Mouse (Mus musculus) kidney, adult 18-20 months (tissue): ENCODE results near the gene Bbx.

Experiments
- DNase-seq: peaks from one replicate; pipeline ENCODE4 v3.0.0; 2021

The Bbx gene

DNA sequence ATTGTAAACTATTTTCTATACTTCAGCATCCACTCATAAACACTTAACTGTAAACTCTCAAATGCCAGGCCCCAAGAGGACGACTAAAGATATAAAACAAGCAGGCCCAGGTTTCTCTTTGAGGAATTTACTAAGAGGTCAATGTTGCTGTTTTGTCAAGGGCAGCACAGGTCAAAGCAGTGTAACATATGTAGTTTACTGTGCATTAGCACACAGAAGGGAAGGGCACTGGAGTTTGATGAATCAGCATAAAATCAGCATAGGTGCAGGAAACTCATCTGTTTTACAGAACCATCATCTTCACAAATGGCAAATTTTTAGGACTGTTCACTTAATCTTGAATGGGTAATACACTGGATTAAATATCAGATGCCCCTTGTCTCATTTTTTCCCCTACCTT lies 205.9 kb downstream of the Bbx start:
- no peak for DNase-seq

- DNase-seq: no peak
These were observed 207.2 kb downstream of the Bbx start for GRCm38 (mm10) chr16:50224946-50225345.

GRCm38 (mm10) chr16:50220734-50221501 lies 211.3 kb downstream of the Bbx start:
- no peak for DNase-seq

DNA sequence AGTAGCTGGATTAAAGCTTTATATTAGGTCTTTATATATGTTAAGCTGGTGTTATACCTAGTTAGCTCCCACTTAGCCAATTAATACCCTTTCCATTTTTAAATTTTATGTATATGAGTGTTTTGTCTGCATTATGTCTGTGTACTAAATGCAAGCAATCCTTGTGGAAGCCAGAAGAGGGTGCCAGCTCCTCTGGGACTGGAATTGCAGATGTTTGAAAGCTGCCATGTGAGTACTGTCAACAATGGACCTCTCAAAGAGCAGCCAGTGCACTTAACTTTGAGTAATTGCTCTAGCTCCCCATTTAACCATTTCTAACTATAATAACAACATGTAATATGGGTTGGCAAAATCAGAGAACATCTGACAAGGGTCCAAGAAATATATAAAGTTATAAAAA lies 215.1 kb downstream of the Bbx start:
- no peak for DNase-seq

- no peak for DNase-seq
These were observed 220.5 kb downstream of the Bbx start for GRCm38 (mm10) chr16:50211727-50212126.

DNA sequence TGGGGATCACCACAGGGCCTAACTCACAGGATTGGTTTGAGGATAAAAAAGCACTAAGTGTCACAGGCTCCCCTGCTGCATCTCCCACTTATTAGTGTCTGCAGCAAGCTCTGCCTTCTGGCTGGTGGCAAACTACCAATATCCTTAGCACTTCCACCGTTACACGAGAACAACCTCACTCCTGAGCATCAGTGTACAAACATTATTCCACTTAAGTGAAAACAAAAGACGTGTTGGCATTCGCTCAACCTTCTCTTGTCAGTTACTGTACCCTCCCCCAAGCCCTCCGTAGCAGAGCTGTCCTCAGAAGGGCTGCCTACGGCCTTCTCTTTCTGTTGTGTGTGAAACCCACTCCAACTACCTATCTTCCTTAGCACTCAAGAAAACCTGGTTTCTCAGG lies 221.0 kb downstream of the Bbx start:
- no peak for DNase-seq

GRCm38 (mm10) chr16:50210742-50211141 lies 221.4 kb downstream of the Bbx start:
- no peak for DNase-seq

DNA sequence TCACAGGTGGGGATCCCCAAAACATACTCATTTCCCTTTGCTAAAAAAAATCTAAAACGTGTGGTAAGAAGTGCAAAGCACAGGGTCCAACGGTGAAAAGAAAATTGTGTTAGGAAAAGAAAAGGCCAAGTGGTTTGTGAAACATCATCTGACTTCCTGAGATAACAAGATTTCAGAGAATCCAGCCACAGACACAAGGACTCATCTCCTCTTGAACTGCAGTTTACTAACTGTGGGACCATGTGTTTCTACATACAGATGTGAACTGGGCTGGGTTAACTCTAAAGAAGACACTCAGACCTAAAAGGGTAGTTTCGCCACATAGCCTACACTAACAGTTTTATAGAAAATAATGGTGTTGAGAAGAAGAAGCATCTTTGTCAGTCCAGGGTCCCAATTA lies 227.2 kb downstream of the Bbx start:
- no peak for DNase-seq

DNA sequence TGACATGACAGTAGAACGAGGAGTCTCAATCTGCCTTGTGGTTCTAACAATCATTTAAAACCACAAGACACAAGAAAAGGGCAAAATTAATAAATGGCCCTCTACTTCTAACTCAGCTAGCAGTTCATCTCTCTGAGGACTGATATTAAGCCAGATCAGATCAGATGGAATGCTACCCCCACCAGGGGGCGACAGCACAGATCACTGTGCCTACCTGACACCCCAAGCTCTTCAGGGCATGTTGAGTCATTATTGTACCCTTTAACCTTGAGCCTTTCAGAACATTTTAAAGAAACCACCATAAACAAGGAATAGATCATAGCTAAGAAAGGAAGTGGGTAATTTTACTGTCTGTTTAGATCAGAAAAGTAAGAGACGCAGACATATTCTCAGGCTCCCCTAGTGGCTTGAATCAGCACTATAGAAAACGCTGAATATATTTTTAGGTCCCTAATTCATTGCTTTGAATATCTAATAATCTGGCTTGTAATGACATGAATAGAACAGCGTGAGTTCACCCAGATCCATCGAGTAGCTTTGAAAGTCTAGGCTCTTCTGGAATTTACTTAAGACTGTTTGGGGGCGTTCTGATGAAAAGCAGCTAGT lies 230.5 kb downstream of the Bbx start:
- peak; percentile 53 for DNase-seq

DNA sequence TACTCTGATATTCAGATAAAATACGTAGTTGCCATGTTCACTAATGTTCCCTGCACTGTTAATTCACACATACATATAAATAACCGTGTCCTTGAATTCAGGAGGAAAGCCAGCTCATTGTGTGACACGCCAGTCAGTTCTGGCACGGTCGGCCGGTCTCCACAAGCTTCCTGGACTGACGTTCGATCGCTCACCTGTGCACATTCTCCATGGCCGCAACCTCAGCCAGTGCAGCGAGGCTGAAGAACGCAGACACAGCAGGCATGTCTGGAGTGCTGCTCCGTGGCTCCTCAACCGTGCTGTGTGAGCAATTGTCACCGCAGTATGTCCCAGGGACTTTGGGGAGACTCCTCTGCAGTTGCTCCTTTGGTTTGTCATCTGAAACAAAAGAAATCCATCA lies 232.0 kb downstream of the Bbx start:
- DNase-seq: no peak

- DNase-seq: no peak
These were observed 236.1 kb downstream of the Bbx start for GRCm38 (mm10) chr16:50196118-50196517.

DNA sequence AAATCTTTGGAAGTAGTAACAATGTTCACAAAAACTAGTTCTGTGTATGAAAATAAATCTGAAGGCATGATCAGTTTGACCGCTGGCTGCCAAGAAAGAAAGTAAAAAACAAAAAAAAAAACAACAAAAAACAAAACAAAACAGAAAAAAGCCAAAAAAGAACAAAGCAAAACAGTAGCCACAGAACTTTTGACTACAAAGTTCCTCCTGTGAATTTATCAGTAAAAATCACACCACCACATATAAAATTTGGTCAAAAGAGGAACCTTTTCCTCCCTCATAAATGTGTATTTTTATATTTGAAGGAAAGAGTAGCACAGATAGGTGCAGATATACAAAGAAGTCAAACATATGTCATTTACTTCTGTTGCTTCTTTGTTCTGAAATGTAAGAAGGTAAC lies 239.6 kb downstream of the Bbx start:
- no peak for DNase-seq

DNA sequence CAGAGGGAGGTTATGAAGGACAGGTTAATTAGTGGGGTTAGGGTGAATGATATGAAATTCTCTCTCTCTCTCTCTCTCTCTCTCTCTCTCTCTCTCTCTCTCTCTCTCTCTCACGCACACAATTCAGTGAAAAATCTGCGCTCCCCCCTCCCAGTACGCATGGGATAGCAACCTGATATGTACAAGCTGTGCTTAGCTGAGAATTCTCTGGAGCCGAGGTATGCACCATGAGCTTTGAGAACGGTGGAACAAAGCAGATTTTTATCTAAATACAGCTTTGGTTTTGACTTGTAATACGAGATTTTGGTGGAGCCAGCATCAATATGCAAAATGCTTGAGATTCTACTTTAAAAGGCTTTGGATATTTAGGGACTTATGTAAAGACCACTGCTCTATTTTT lies 243.1 kb downstream of the Bbx start:
- DNase-seq: no peak

DNA sequence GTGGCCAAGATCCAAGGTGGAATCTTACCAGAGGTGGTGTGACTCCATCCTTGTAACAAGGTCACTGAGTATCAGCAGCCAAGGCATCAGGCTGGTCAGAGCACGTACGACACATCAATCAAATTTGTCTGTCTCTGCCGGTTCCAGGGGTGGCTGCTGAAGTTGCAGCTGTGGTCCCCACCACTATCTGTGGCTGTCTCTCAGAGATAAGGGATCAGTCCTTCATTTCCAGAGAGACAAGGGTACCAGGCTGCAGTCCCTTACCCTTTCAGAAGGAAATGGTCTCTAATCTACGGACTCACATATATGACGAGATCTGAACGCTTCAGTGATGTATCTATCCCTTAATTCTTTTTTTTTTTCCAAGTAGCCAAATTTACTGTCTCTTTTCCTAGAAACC lies 245.6 kb downstream of the Bbx start:
- no peak for DNase-seq

GRCm38 (mm10) chr16:50185041-50185440 lies 247.1 kb downstream of the Bbx start:
- DNase-seq: peak; percentile 79

DNA sequence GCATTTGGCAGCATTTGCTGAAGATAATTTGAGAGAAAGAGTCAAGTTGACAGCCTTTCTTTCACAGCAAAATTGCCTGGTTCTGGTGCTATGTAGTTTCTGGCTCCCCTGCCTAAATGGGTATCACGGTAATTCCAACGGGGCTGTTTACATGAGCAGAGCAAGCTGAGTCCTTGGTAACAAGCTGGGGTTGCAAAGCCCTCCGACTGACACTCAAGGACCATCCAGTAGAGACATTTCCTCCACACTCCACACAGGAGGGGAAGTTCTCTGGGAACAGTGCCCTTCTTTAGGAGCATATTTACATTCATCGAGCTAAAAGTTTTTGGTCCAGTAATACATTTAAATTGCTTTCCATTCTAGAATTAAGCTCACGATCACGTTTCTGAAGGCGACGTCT lies 249.2 kb downstream of the Bbx start:
- DNase-seq: no peak

GRCm38 (mm10) chr16:50182561-50182960 lies 249.6 kb downstream of the Bbx start:
- DNase-seq: no peak

GRCm38 (mm10) chr16:50172760-50173159 lies 259.4 kb downstream of the Bbx start:
- DNase-seq: no peak

DNA sequence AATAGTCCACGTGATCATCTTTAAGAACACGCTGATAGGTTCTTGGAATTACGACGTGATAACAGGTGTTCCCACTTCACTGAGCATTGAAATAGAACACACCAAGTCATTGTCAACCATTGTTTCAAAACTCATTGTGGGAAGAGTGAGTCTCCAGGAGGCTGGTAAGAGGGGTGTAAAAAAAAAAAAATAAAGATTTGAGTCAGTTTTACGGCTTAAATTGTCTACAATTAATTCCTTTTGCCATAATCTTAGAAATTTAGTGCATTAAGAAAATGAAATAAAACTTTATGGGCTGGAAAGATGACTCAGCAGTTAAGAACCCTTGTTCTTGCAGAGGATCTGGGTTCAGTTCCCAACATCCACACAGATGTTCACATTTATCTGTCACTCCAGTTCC lies 261.4 kb downstream of the Bbx start:
- DNase-seq: no peak

DNA sequence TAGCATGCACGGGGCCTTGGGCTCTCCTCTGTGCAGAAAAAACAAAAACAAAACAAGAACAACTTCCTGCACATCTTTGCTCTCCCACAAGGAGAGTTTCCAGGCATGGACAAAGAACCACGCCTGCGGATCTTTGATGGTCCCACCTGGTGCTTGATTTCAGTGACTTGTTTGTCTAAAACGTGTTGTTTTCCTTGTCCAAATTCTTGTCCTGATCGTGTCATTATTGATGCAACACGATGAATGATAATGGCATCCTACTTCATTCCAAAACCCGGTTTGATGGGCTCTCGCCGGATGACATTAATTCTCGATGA lies 264.2 kb downstream of the Bbx start:
- DNase-seq: no peak

GRCm38 (mm10) chr16:50167231-50167982 lies 264.8 kb downstream of the Bbx start:
- no peak for DNase-seq

- no peak for DNase-seq
These were observed 271.5 kb downstream of the Bbx start for GRCm38 (mm10) chr16:50160418-50161271.

DNA sequence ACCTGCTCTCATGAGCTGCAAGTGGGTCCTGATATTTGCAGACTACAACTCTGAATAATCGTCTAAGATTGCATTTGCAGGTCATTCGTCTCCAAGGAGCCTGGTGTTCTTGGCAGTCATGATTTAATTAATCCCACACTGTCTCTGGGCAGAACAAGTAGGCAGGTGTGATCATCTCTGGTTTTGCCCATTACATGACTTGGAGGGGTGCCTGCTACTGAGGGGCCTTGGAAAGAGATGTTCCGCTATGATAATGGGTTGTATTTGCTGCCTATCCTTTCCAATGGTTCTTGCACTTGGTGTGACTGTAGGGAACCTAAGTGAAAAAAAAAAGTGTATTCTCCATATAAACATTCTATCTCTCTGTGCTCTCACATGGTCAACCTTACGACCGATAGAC lies 273.6 kb downstream of the Bbx start:
- DNase-seq: no peak
